Comparison of ENCODE assay signal across 8 mouse cellular contexts in the genomic region with DNA sequence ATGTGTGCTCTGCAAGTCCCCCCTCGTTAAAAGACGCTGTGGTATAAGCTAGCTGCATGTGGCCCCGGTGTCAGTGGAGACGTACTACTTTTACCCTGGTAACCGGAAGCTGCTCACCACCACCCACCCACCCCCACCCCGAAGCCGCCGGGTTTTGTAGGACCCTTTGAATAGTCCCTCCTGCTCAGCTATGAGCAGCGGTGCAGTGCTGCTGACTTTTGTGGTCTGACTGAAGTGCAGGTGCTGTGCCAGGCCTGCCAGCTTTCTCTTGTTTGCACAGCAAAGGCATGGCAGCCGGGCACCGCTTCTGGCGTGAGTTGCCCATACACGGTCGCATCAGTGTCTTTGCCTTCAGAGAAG.
DNase-seq lines count a peak whose midpoint lies in the region; ATAC-seq and TF ChIP-seq lines count a peak whose summit lies in the region.

No protein-coding gene starts in this region.

- H3K27me3 ChIP-seq in heart, embryonic 14.5 days (ENCODE audit: control insufficient read depth, insufficient read depth, low read length): no peaks in the 10 kb centered on the region
- no peaks in the 10 kb centered on the region for H3K27me3 ChIP-seq in hindbrain, embryonic 16.5 days (replicated peaks; ENCODE audit: control insufficient read depth, insufficient read depth, low read length)
- H3K27me3 ChIP-seq in myocyte (ENCODE audit: control insufficient read depth, insufficient read depth, insufficient read length): no peaks in the 10 kb centered on the region
- no peaks in the 10 kb centered on the region for H3K27me3 ChIP-seq in kidney, embryonic 16.5 days (ENCODE audit: insufficient read depth, low read length)

- peak overlapping the region in 1 of 2 experiments; percentile 33; a peak in 1 of 4 replicates for H3K4me3 ChIP-seq in heart, embryonic 14.5 days (ENCODE audit: control insufficient read depth in 1 of 2, insufficient read depth in 1 of 2, low read depth in 1 of 2, low read length in 2 of 2)
- H3K4me3 ChIP-seq in hindbrain, embryonic 16.5 days (ENCODE audit: low read length): no peak overlapping the region
- peak overlapping the region; percentile 13 for H3K4me3 ChIP-seq in myocyte
- H3K4me3 ChIP-seq in kidney, embryonic 16.5 days (ENCODE audit: low read length): no peak overlapping the region

- no peaks in the 10 kb centered on the region for H3K9me3 ChIP-seq in heart, embryonic 14.5 days (ENCODE audit: control insufficient read depth, low read length)
- H3K9me3 ChIP-seq in hindbrain, embryonic 16.5 days (ENCODE audit: control insufficient read depth, low read length): no peaks in the 10 kb centered on the region
- H3K9me3 ChIP-seq in kidney, embryonic 16.5 days (ENCODE audit: low read length): no peaks in the 10 kb centered on the region

- no peak overlapping the region for H3K9ac ChIP-seq in heart, embryonic 14.5 days (ENCODE audit: low read length)
- H3K9ac ChIP-seq in hindbrain, embryonic 16.5 days (ENCODE audit: low read depth, low read length): no peak overlapping the region
- no peak overlapping the region for H3K9ac ChIP-seq in kidney, embryonic 16.5 days (replicated peaks; ENCODE audit: low read length)

- H3K79me2 ChIP-seq in myocyte (ENCODE audit: control insufficient read depth, insufficient read depth): peaks cover 7% of the 10 kb centered on the region

- H3K4me2 ChIP-seq in heart, embryonic 14.5 days (ENCODE audit: low read length): peak overlapping the region; percentile 67
- H3K4me2 ChIP-seq in hindbrain, embryonic 16.5 days (ENCODE audit: low read length): peak overlapping the region; percentile 40; the same call in 1 of the 2 replicates
- peak overlapping the region; percentile 79 for H3K4me2 ChIP-seq in myocyte (ENCODE audit: low read depth)
- H3K4me2 ChIP-seq in kidney, embryonic 16.5 days (replicated peaks; ENCODE audit: low read depth, low read length): no peak overlapping the region

- H3K27ac ChIP-seq in heart, embryonic 14.5 days (replicated peaks in 1 of 2; ENCODE audit: control insufficient read depth in 1 of 2, insufficient read depth in 1 of 2, low read depth in 2 of 2, low read length in 2 of 2): 0 out of 4 replicates have a peak overlapping the region, but pooled peaks of 1 of the 2 experiments have one; percentile 53
- H3K27ac ChIP-seq in hindbrain, embryonic 16.5 days (ENCODE audit: low read depth, low read length): 0 out of 2 replicates have a peak overlapping the region, but pooled peaks have one; percentile 18
- no peak overlapping the region for H3K27ac ChIP-seq in kidney, embryonic 16.5 days (ENCODE audit: low read length)

- no peak for DNase-seq in heart, postnatal 14 days
- DNase-seq in CD8-positive naive resting alpha-beta T cell, adult 2 months (ENCODE audit: low read depth in 2 of 2, low spot score in 2 of 2): peak; percentile 58 to 69
- DNase-seq in ovary, adult 18-20 months (ENCODE audit: low spot score): no peak
- no peak for DNase-seq in cerebellum, postnatal 4 days (ENCODE audit: low spot score in 2 of 2)

- no peaks in the 10 kb centered on the region for H3K36me3 ChIP-seq in heart, embryonic 14.5 days (ENCODE audit: control insufficient read depth, insufficient read depth, low read length)
- H3K36me3 ChIP-seq in hindbrain, embryonic 16.5 days (ENCODE audit: control insufficient read depth, insufficient read depth, low read length): no peaks in the 10 kb centered on the region
- no peaks in the 10 kb centered on the region for H3K36me3 ChIP-seq in myocyte (ENCODE audit: control insufficient read depth, insufficient read depth)
- H3K36me3 ChIP-seq in kidney, embryonic 16.5 days (ENCODE audit: insufficient read depth, low read length): no peaks in the 10 kb centered on the region

- ATAC-seq in heart, embryonic 14.5 days (ENCODE audit: insufficient number of reproducible peaks, insufficient read depth, low FRiP score, low read depth): no peak
- ATAC-seq in hindbrain, embryonic 16.5 days: peak; percentile 37; the same call in 1 of the 2 replicates
- no peak for ATAC-seq in kidney, embryonic 16.5 days (ENCODE audit: low FRiP score, low TSS enrichment)

- no peak overlapping the region for H3ac ChIP-seq in myocyte (ENCODE audit: control insufficient read depth, insufficient read length)

- peaks cover 18 to 19% of the 10 kb centered on the region in 2 experiments for H3K4me1 ChIP-seq in heart, embryonic 14.5 days (ENCODE audit: control insufficient read depth in 2 of 2, insufficient read depth in 2 of 2, low read length in 2 of 2)
- peaks cover 29% of the 10 kb centered on the region for H3K4me1 ChIP-seq in hindbrain, embryonic 16.5 days (ENCODE audit: control insufficient read depth, insufficient read depth, low read depth, low read length)
- H3K4me1 ChIP-seq in kidney, embryonic 16.5 days (ENCODE audit: insufficient read depth, low read length): peaks cover 36% of the 10 kb centered on the region

- intact Hi-C loops in heart, postnatal 14 days (cut with DNase I): loop anchor here (2.0 to 10.0 kb wide), 2 partner anchors 24 to 298 kb away; no protein-coding TSS in a partner anchor

- TF ChIP-seq POLR2A in myocyte (IDR thresholded peaks at IDR 0.05; ENCODE audit: insufficient read length, low read depth): no peak

- WGBS in heart, embryonic 14.5 days: 81% methylated on average over 14 of the region's 14 CpGs
- 54% methylated on average over 14 of the region's 14 CpGs for WGBS in hindbrain, embryonic 16.5 days
- WGBS in kidney, embryonic 16.5 days: 73% methylated on average over 14 of the region's 14 CpGs

TF ChIP-seq in myocyte, 11 proteins besides CTCF, POLR2A, EP300 and RAD21:
- TF ChIP-seq E2F4 (IDR thresholded peaks at IDR 0.05; ENCODE audit: insufficient read depth) (no peak), MYOG (IDR thresholded peaks at IDR 0.05; ENCODE audit: control insufficient read depth in 1 of 3, insufficient read depth in 1 of 3, insufficient read length in 2 of 3, low read depth in 2 of 3) (no peak), TCF12 (IDR thresholded peaks at IDR 0.05; ENCODE audit: insufficient read depth, poor library complexity, severe bottlenecking) (no peak), CEBPB (IDR thresholded peaks at IDR 0.05; ENCODE audit: insufficient read depth, poor library complexity, severe bottlenecking) (no peak), TCF3 (IDR thresholded peaks at IDR 0.05; ENCODE audit: insufficient read length, low read depth) (no peak), POLR2AphosphoS2 (IDR thresholded peaks at IDR 0.05; ENCODE audit: insufficient read length, low read depth) (no peak), MYOD1 (IDR thresholded peaks at IDR 0.05; ENCODE audit: control insufficient read depth in 1 of 3, insufficient read length in 2 of 3, low read depth in 2 of 3) (no peak), USF1 (IDR thresholded peaks at IDR 0.05; ENCODE audit: low read depth) (no peak), SRF (IDR thresholded peaks at IDR 0.05; ENCODE audit: control insufficient read depth, insufficient read length, low read depth) (no peak)

Comparison
In these comparisons a context has a peak if more than half of its experiments do, and no peak if none do; other contexts are left out.
1. DNase-seq: peak in CD8-positive naive resting alpha-beta T cell, adult 2 months (2 of 2); none in heart, postnatal 14 days (0 of 2), ovary, adult 18-20 months (single experiment) and cerebellum, postnatal 4 days (0 of 2).